Mouse (Mus musculus): ENCODE data around the gene Mia.

Mia gene

GRCm38 (mm10) chr7:27159256-27159655, 21.7 kb downstream of the Mia start:
- DNase-seq = no peak

DNA sequence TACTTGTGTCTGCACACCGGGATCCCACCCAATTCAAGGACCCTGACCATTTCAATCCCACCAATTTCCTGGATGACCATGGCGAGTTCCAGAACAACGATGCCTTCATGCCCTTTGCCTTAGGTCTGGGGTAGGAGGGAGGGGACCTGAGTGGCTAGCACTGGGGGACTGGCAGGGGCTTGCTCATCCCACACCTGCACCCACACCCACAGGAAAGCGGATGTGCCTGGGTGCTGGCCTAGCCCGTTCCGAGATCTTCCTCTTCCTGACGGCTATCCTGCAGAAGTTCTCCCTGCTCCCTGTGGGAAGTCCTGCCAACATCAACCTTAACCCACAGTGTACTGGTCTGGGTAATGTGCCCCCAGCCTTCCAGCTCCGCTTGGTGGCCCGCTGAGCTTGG, 22.8 kb downstream of the Mia start:
- DNase-seq = no peak

DNA sequence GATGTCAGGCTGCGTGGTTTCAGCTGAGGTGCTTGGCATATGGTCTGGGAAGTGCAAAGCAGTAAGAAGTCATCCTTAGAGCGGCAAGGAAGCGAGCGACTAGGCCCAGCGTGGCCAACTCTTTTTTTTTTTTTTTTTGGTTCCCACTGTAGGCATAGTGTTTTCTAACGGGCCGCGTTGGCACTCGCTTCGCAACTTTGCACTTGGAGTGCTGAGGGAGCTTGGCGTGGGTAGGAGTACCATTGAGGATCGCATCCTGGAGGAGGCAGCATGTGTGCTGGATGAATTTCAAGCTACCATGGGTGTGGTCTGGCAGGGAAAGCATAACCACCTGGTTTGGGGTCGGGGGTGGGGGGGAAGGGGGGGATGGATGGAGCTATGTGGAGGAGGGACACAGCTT, 25.0 kb downstream of the Mia start:
- DNase-seq = no peak

- no peak for DNase-seq
Observed at GRCm38 (mm10) chr7:27153205-27153764, 27.7 kb downstream of the Mia start, which contains the start of gene Cyp2t4. Gene Cyp2t4 (plus strand): TSS chr7:27153714.

- DNase-seq = no peak
Observed at GRCm38 (mm10) chr7:27136410-27136996, 44.5 kb downstream of the Mia start.

- no peak for DNase-seq
Observed at GRCm38 (mm10) chr7:27133757-27134156, 47.2 kb downstream of the Mia start.

DNA sequence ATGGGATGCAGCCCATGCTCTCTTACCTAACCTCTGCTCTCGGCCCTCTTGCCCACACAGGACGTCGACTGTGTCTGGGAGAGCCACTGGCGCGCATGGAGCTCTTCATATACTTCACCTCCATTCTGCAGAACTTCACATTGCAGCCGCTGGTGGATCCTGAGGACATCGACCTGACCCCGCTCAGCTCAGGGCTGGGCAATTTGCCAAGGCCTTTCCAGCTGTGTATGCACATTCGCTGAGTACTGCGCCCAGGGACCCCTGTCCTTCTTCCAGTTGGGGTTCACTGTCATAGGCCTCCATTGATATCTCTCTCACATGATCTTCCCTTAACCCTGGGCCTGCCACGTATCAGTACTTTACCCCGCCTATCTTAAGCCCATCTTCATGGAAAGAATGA, 47.8 kb downstream of the Mia start:
- no peak for DNase-seq

DNA sequence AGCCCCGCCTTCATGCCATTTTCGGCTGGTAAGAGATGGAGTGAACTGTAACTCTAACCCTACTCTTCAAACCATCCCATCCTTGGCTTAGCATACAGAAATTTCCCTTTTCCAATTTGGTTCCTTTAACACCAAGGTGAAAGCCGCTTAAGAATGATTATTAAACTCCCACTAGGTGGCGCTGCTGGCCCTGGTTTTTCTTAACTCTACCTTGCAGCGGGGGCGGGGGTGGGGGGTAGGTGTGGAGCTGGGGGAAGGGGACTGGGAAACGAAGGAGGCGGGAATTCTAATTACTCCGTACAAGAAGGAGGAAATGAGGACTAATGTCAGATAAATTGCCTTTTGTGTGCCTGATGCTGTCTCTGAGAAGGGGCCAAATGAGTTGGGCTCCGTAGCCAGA, 48.4 kb downstream of the Mia start:
- no peak for DNase-seq

- DNase-seq = no peak
Observed at GRCm38 (mm10) chr7:27131387-27131786, 49.6 kb downstream of the Mia start.

GRCm38 (mm10) chr7:27130521-27131370, 50.2 kb downstream of the Mia start:
- no peak for DNase-seq

DNA sequence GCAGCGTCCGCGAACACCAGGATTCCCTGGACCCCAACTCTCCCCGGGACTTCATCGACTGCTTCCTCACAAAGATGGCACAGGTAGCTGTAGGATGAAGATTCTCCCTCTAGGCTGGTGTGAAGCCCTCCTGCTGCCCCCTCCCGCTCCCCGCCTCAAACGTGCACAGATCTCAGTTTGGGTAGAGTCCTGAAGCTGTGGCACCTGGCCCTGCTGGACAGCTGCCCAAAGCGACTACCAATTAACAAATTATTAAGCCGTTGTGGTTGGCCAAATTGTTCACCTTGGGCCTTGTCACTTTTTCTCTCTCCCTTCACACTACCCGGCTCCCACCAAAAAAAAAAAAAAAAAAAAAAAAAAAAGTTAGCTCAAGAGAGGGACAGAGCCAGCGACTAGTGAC, 51.1 kb downstream of the Mia start:
- no peak for DNase-seq

All from thymus, adult 18-20 months (tissue).